Mouse (Mus musculus): ENCODE data around the gene Gpatch2.

Gpatch2 gene

GRCm38 (mm10) chr1:187308523-187308922 is 93.2 kb downstream of the Gpatch2 start:
- DNase-seq: no peak

- DNase-seq: no peak
These were observed 95.8 kb downstream of the Gpatch2 start for GRCm38 (mm10) chr1:187311122-187311521.

DNA sequence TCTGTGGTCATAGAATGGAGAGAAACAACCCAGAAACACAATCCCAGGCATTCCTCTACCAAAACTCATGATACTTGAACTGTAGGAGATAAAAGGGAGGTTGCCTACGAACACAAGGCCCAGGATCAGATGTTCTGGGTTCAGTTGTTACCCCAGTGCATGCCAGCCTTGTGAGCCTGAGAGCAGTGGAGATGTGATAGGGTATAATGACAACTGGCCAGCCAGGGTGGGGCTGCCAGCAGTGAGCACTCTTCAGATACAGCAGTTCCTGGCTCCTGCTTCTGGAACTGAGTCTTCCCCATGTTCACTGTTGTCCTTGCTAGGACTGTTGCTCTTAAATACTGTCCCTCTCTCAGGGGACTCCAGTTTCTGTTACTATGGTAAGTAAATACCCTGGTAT is 98.0 kb downstream of the Gpatch2 start:
- DNase-seq: no peak

DNA sequence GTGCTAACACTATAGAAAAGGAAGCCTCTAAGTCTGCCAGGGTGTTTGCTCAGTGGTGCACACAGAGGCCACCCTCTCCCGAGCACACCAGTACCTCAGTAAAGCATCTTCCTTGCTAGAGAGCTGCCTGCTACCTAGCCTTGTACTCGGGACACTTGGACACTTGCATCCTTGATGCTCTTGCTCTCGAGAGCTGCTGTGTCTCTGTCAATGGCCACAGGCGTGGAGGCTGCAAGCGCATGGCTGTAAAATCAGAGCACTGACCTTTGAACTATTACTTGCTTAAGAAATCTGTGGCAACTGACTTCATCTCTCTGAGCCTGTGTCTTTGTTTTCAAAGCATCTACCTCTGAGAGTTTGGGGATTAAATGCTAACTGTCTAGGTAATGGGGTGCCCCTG is 98.5 kb downstream of the Gpatch2 start:
- DNase-seq: no peak

DNA sequence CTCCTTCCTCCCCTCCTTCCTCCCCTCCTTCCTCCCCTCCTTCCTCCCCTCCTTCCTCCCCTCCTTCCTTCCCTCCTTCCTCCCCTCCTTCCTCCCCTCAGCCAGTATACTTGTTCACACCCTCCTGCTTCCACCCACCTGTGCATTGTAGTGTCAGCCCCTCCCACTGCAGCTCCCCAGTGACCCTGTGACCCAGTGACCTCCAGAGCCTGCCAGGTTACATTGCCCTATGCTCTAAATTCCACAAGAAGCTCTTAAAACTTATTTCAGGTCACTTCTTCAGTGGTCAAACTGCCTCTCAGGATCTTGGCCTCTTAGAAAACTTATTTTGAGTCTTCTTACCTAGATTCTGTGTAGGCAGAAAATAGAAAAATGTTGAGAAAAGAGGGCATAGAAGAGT is 99.2 kb downstream of the Gpatch2 start:
- DNase-seq: no peak

- no peak for DNase-seq
These were observed 100.5 kb downstream of the Gpatch2 start for GRCm38 (mm10) chr1:187315821-187316220.

DNA sequence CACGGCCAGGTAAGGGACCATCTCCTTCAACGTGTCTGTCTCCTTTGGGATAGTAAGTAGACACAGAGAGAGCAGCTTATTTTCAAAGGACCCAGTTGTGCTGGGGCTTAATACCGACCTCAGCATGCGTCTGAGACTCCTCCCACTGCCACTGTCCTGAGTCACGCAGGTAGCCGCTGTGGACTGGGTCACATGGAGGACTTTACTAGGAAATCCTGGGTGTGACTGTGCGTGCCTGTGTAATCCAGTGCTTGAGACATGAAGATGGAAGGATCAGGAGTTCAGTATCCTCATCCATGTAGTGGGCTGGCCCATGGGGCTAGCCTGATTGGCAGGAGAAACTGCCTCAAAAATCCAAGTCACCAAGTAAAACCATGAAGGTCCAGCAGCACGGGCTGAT is 101.2 kb downstream of the Gpatch2 start:
- DNase-seq: no peak

- DNase-seq: no peak
These were observed 106.5 kb downstream of the Gpatch2 start for GRCm38 (mm10) chr1:187321814-187322213.

- DNase-seq: no peak
These were observed 107.3 kb downstream of the Gpatch2 start for GRCm38 (mm10) chr1:187322505-187323208.

DNA sequence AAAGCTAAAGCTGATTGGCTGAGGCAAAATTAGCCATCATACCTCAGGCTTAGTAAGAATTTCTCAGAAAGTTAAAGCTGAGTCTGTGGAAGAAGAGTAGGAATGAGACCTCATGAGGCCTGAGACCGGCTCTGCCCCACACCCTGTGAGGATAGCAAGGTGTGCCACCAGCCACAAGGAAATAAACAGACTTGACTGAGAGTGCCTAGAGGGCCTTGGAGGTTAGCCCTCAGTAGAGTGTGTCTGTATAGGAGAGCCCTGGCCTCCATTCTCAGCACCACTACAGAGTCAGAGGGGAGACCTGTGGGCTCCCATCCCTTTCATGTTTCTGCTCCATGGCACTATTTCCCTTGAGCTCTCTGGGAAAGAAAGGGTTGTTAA is 107.9 kb downstream of the Gpatch2 start:
- no peak for DNase-seq

DNA sequence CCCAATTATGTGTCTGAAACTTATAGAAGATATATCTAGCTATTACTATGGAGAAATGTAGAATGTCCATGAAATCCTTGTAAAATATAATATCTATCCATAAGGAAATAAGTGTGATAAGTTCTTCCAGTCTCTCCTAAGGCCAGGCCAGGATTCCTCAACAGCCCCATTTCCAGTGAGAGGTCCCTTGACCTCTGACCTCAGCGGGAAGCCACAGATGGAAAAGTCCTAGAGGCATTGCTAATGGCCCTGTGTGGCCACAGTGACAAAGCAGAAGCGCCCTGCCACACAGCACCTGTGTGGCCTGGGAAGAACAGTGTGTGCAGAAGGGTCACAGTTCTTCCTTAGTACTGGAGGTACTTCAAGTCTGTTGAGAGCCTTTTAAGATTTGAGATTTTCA is 127.2 kb downstream of the Gpatch2 start:
- DNase-seq: no peak

- DNase-seq: no peak
These were observed 129.8 kb downstream of the Gpatch2 start for GRCm38 (mm10) chr1:187345156-187345555.

DNA sequence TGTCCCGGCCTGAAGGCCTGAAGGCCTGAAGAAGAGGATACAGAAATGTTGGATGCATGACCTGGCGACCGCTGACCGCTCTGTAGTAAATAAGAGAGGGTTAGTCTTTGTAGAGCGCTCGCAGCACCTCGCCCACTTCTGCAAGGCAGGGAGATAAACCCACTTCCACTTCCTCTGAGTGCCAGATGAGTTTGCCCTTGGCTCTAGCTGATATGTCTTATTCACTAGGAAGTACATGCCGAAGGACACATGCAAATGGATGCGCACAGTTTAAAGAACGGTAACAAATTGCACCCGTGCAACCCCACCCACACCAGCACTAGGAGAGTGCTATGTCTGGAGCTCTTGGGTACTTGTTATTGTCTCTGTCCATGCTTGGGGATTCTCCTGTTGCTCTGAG is 131.6 kb downstream of the Gpatch2 start:
- DNase-seq: no peak

DNA sequence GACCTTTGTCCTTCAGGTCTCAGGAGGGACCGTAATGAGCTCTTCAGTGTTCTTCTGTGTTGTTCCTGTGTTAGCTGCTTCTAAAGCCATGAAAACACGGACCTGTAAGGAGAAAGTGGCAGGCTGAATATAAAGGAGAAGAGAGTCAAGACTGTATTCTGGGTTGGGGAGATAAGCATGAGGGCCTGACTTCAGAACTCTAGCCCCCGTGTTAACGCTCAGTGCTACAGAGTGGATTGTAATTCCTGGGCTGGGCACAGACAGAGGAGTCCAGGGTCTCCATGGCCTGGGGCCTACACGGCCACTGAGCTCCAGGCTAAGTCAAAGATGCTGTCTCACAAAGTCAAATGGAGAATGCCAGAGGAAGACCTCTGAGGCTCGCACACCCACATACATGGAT is 132.3 kb downstream of the Gpatch2 start:
- DNase-seq: no peak

DNA sequence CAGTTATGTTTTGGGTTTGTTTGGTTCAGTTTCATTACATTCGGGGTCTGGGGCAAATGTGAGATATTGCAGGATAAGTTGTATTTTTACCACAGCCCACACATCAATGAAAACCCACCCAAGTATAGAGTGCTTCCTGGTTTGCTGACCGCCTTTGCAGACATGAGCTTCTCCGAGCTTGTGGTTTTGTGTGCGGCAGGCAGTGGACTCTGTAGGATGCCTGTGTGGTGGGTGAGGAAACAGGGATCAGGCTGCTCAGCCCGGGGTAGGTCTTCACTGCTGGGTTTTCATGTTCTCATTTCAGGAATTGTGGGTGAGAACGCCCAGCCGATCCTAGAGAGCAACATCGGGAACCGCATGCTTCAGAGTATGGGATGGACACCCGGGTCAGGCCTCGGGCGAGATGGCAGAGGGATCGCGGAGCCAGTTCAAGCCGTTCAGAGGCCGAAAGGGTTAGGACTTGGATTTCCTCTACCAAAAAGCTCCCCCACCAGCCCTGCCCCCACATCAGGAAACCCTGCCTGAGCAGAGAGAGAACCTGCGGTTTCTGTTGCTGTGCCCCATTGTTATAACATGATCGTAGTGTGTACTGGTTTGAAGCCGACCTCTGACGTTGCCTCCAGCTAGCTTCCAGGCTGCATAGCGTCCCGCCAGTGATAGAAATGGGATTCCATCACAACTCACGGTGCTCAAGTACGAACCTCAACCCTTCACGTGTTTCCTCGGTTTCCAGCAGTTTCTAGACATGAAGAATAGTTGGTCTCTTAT is 132.9 kb downstream of the Gpatch2 start:
- peak; percentile 17 for DNase-seq

DNA sequence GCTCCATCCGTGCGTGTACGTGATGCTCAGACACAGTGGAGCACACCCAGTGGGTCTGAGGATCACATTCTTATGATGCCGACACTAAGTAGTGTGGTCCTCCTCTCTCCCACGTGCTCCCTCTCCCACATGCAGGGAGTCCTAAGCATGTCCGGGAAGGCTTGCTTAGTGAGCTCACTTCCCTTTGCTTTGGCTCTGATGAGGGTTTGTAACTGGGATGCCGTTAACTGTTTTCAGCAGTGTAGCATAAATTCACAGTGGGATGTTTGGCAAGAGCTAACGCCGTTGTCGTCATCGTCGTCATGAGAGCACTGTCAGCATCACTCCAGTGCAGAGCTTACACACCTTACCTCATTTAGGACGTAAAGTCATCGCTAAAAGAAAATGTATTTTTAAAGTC is 133.6 kb downstream of the Gpatch2 start:
- no peak for DNase-seq

DNA sequence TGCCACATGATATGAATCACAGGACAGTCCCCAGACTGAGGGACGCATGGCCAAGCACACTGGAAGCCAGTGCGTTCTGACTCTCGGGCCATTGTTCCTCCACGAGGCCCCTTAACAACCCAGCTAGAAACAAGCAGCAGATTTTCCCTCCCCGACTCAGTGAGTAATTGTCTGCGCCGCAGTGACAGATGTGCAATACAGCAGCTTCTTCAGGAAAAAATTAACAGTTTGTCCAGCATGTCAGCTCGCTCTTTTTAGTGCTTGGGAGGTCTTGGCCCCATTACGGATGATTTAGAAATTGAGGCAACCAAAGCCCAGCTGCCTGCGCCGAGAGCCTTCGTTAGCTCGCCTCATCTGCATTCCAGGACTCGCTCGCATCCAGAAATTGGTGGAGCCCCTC is 140.9 kb downstream of the Gpatch2 start:
- no peak for DNase-seq

GRCm38 (mm10) chr1:187356904-187357303 is 141.6 kb downstream of the Gpatch2 start:
- DNase-seq: no peak

- DNase-seq: no peak
These were observed 144.9 kb downstream of the Gpatch2 start for GRCm38 (mm10) chr1:187360240-187360639.

DNA sequence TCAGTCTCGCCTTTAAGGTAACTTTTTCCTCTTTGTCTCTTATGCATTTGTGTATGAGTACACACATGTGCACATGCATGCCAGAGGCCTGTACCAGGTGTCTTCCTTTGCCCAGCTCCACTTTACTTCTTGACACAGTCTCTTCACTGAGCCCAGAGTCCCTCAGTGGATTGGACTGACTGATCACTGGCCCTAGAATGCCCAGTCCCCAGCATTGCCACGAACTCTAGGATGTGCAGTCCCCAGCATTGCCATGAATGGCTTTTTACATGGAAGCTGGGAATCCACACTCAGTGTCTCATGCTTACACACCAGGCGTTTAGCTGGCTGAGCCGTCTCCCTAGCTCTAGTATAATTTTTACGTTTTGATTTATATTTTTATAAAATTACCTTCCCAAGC is 147.2 kb downstream of the Gpatch2 start:
- no peak for DNase-seq

- DNase-seq: no peak
These were observed 150.1 kb downstream of the Gpatch2 start for GRCm38 (mm10) chr1:187365424-187365823.

GRCm38 (mm10) chr1:187366806-187367205 is 151.5 kb downstream of the Gpatch2 start:
- DNase-seq: no peak

- no peak for DNase-seq
These were observed 153.7 kb downstream of the Gpatch2 start for GRCm38 (mm10) chr1:187369049-187369448.

DNA sequence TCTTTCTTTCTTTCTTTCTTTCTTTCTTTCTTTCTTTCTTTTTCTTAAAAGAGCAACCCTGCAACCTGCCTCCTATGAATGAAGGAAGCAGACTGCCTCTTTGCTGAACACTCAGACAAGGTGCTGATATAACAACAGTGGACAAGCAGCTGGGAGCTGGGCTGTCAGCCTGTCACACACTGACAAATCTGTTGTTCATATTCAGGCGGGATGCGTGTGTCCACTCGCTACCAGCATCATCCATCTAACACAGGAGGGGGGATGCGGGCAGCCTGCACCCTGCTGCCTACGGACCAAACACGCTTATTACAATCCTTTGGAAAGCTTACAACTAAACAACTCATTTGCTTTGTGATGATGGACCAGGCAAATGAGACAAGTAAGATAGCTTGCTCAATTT is 158.2 kb downstream of the Gpatch2 start:
- DNase-seq: no peak

DNA sequence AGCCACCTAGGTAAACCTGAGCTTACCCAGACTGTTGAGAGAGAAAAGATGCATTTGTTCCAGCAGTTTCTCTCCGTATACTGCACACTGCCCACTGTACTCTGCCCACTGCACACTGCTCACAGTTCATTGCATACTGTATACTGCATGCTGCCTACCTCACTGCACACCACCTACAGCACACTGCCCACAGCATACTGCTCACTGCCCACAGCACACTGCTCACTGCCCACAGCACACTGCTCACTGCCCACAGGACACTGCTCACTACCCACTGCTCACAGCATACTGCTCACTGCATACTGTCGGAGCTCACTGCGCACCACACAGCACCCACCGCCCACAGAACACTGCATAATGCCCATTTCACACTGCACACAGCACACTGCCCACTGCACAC is 159.1 kb downstream of the Gpatch2 start:
- no peak for DNase-seq
